Mouse (Mus musculus) liver, adult 2 months (tissue): ENCODE data around the gene Mmp14.

Experiments used
- CTCF ChIP-seq: fragments of 200-500 bp; IDR thresholded peaks from 2 replicates; pipeline ENCODE4 v1.5.1; 2011; ENCODE audit warnings: low read depth, low read length, control low read depth
- POLR2A ChIP-seq: fragments of 200-500 bp; IDR thresholded peaks from 2 replicates; pipeline ENCODE4 v1.6.1; 2011; ENCODE audit warnings: low read length, control low read depth; ENCODE audit not compliant: insufficient read depth; ENCODE audit errors: extremely low read depth

- TF ChIP-seq CTCF (no peak), POLR2A (no peak)
Measured at GRCm38 (mm10) chr14:54394309-54394708, 37.1 kb upstream of the Mmp14 start.
